Mouse (Mus musculus) mammary gland, adult 2 months (tissue): Measurements from ENCODE around the gene Klc3. TPM values are rescaled to one million over a fixed set of nuclear protein-coding genes. Genes with fewer than 3 reads are reported as not detected.

Experiments
- polyA plus RNA-seq: library from polyadenylated mRNA; depleted of rRNA; stranded (reverse); fragments of >200 nt; gene quantifications from 2 replicates; pipeline ENCODE4 v1.2.3, GENCODE M21; 2012; ENCODE audit warnings: low replicate concordance; rRNA removed

Klc3 gene
- polyA plus RNA-seq, result 19.3 and 27.9 TPM in 2 replicates

DNA sequence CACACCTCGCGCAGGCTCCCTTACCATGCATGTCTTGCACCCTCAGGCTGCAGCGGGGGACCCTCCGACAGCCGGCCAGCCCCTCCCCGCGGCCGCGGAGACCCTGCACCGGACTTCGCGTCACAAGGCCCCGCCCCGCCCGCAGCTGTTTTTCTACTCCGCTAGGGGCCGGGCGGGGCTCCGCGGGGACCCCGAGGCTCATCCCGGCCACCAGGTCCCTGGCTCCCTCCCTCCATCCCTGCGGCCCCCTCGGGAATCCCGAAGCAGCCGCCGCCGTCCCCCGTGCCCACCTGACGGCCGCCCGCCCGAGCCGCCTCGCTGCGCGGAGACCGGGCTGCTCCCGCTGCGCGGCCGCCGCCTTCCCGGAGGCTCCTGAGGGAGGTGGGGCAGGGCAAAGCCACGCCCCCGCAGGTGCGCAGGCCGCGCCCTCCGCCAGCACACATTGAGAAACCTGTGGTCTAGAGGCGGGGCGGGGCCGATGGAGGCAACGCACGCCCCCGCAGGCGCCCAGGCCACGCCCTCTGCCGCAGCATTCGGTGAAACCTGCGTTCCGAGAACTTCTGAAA is at the start of gene Klc3:
Gene Klc3, minus strand, starts transcription at position 374 of the 566 bp plus-strand sequence.

GRCm38 (mm10) chr7:19404476-19404875 is 572 bp upstream of the Klc3 start, which contains the start of gene Ckm:
TSS of gene Ckm (plus strand) at chr7:19404776.

DNA sequence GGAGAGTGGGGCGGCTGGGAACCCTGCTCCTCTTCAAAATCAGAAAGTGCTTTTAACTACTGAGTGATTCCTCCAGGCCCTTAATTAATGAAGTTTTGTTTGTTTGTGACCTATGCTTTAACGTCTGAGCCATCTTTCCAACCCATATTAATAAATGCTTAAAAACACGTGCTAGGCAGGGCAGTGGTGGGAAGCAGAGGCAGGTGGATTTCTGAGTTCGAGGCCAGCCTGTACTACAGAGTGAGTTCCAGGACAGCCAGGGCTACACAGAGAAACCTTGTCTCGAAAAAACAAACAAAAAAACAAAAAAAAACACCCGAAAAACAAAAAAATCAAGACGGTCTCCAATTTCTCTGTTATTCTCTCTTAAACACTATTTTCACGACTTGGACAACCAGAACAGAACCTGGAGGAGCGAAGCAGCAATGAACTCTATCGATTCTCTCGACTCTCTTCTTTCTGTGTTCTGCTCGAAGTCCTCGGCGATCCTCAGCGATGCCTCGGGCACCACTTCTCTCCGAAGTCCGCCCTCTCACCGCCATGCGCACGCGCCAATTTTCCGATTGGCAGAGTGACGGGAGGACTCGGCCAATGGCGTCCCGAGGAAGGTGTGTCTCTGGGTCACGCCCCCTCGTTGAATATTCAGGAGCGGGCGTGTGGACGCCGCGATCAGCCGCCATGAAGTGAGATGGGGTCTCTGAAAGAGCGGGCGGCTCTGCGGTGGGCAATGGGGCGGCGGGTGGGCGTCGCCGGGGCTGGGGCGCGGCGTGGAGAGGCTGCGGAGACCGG is 22.3 kb downstream of the Klc3 start, which contains the start of gene Ercc2:
Gene Ercc2, plus strand, starts transcription at position 634 of the 789 bp plus-strand sequence.

DNA sequence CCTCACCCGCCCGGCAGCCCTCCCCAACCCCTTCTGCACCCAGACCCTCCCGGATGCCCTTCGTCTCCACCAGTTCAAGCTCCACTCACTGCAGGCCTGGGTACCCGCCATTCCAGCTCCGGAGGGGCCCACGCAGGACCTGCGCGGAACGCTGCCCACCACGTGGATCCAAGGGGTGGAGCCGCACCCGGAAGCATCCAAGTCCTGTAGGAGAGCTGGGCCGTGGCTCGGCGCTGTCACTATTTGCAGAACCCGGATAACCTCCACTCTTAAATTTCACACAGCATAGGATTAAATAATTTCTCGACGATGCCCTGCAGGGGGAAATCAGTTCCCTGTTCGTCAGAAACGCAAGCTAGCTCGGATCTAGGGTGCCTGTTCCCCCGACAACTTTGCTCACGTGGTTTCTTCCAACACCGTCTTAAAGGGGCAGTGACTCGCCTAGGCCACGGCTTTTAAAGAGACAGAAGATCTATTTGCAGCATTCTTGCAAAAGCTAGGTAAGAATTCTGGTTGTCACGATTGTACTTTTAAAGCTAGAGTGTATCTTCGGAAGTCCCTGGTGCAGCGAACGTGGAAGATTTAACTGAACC is 44.5 kb downstream of the Klc3 start, which contains the start of the genes Cd3eap and Ppp1r13l:
Gene Cd3eap, minus strand, starts transcription at position 185 of the 593 bp plus-strand sequence.
Gene Ppp1r13l, plus strand, starts transcription at position 451 of the 593 bp plus-strand sequence.

Other genes starting within 250 kb of the Klc3 start
- 3.8 and 4.0 TPM in 2 replicates for gene Gipr, start 238.0 kb downstream of the Klc3 start, polyA plus RNA-seq
- gene Eml2, start 227.7 kb downstream of the Klc3 start, polyA plus RNA-seq, result 40.4 and 52.1 TPM in 2 replicates
- gene Gpr4, start 191.6 kb downstream of the Klc3 start, polyA plus RNA-seq, result 23.4 and 23.5 TPM in 2 replicates
- 33.0 and 51.8 TPM in 2 replicates for gene Opa3, start 175.8 kb downstream of the Klc3 start, polyA plus RNA-seq
- 142 and 310 TPM in 2 replicates for gene Vasp, start 132.3 kb downstream of the Klc3 start, polyA plus RNA-seq
- gene Ppm1n, start 124.0 kb downstream of the Klc3 start, polyA plus RNA-seq, result 0.14 and 0.86 TPM in 2 replicates
- gene Rtn2, start 121.5 kb downstream of the Klc3 start, polyA plus RNA-seq, result 32.4 and 736 TPM in 2 replicates
- 1.2 and 2.0 TPM in 2 replicates for gene Fosb, start 94.1 kb downstream of the Klc3 start, polyA plus RNA-seq
- 46.3 and 50.7 TPM in 2 replicates for gene Ercc1, start 59.3 kb downstream of the Klc3 start, polyA plus RNA-seq
- gene Cd3eap, start 44.6 kb downstream of the Klc3 start, polyA plus RNA-seq, result 5.5 and 10.6 TPM in 2 replicates
- 16.4 and 27.3 TPM in 2 replicates for gene Ppp1r13l, start 44.4 kb downstream of the Klc3 start, polyA plus RNA-seq
- gene Ercc2, start 22.1 kb downstream of the Klc3 start, polyA plus RNA-seq, result 60.3 and 79.1 TPM in 2 replicates
- gene Ckm, start 672 bp upstream of the Klc3 start, polyA plus RNA-seq, result 3.1 and 13,480 TPM in 2 replicates
- gene Mark4, start 54.7 kb upstream of the Klc3 start, polyA plus RNA-seq, result 12.6 and 42.6 TPM in 2 replicates
- gene Exoc3l2, start 59.2 kb upstream of the Klc3 start, polyA plus RNA-seq, result 6.3 and 7.4 TPM in 2 replicates
- gene Bloc1s3, start 104.3 kb upstream of the Klc3 start, polyA plus RNA-seq, result 9.1 and 17.1 TPM in 2 replicates
- 73.4 and 149 TPM in 2 replicates for gene Trappc6a, start 104.3 kb upstream of the Klc3 start, polyA plus RNA-seq
- 1.9 and 3.3 TPM in 2 replicates for gene Nkpd1, start 113.7 kb upstream of the Klc3 start, polyA plus RNA-seq
- gene Ppp1r37, start 159.0 kb upstream of the Klc3 start, polyA plus RNA-seq, result 75.3 and 137 TPM in 2 replicates
- gene Zfp296, start 173.2 kb upstream of the Klc3 start, polyA plus RNA-seq, result 6.8 and 16.7 TPM in 2 replicates
- 138 and 192 TPM in 2 replicates for gene Gemin7, start 173.5 kb upstream of the Klc3 start, polyA plus RNA-seq
- 68.1 and 244 TPM in 2 replicates for gene Clasrp, start 200.4 kb upstream of the Klc3 start, polyA plus RNA-seq
- gene Relb, start 225.3 kb upstream of the Klc3 start, polyA plus RNA-seq, result 40.8 and 101 TPM in 2 replicates